Mouse (Mus musculus) stomach, embryonic 15.5 days (tissue): Measurements from ENCODE around the gene Lrch1. TPM values are rescaled to one million over a fixed set of nuclear protein-coding genes. Genes with fewer than 3 reads are reported as not detected.

Experiments used
- ATAC-seq: fragments of 200-750 bp; cut with Nextera tagmentation; 2 replicates; pipeline ENCODE4 v1.8.0; 2017; ENCODE audit warnings: low read depth, moderate number of reproducible peaks, moderate TSS enrichment; ENCODE audit not compliant: insufficient read depth, low FRiP score
- H3K27ac ChIP-seq: fragments of 300-500 bp; sonication (generic); 2 replicates; pipeline ENCODE4 v1.5.1; 2015; ENCODE audit warnings: mild to moderate bottlenecking, inconsistent platforms
- H3K27me3 ChIP-seq: fragments of 300-500 bp; sonication (generic); replicated peaks from 2 replicates; pipeline ENCODE4 v1.6.1; 2015; ENCODE audit warnings: inconsistent platforms
- H3K36me3 ChIP-seq: fragments of 300-500 bp; sonication (generic); 2 replicates; pipeline ENCODE4 v1.6.1; 2015; ENCODE audit warnings: inconsistent platforms
- H3K4me1 ChIP-seq: fragments of 300-500 bp; sonication (generic); 2 replicates; pipeline ENCODE4 v1.6.1; 2015; ENCODE audit warnings: inconsistent platforms
- H3K4me2 ChIP-seq: fragments of 300-500 bp; sonication (generic); 2 replicates; pipeline ENCODE4 v1.6.1; 2015; ENCODE audit warnings: mild to moderate bottlenecking, inconsistent platforms
- H3K4me3 ChIP-seq: fragments of 300-500 bp; sonication (generic); replicated peaks from 2 replicates; pipeline ENCODE4 v1.5.1; 2015; ENCODE audit warnings: inconsistent platforms
- H3K9ac ChIP-seq: fragments of 300-500 bp; sonication (generic); 2 replicates; pipeline ENCODE4 v1.6.1; 2015; ENCODE audit warnings: inconsistent platforms
- H3K9me3 ChIP-seq: fragments of 300-500 bp; sonication (generic); 2 replicates; pipeline ENCODE4 v1.6.1; 2016; ENCODE audit warnings: inconsistent platforms
- WGBS: fragments of 180-500 bp; shearing (Covaris S2); methylation state at CpG from one replicate; pipeline ENCODE4 v1.1.7; 2015; 5-methylcytosine and 5-hydroxymethylcytosine counted together
- polyA plus RNA-seq: library from polyadenylated mRNA; unstranded; fragments of >200 nt; fragmentation: Nextera tagmentation; extraction: Ambion mirVana; gene quantifications from 2 replicates; pipeline ENCODE4 v1.2.1, GENCODE M21; 2015

The Lrch1 gene
- polyA plus RNA-seq, 1 experiment from 2014 or later, result 12.4 TPM

DNA sequence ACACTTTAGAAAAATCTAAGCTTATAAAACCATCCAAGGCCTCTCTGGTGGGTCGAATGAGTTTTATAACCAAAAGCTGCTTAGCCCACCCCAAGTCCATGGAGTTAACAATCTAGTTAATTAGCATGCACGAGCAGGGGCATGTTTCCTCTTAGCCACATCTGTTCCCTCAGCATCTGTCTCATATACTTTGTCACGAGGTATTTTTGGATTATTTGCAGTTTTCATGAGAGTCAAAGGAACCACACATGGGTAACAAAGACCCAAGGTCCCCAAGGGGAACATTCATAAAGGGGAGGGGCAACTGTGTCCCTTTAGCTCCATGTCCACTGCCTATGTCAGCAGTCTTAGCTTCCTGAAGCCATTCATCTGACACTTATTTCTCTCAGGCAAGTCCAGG is 106.9 kb downstream of the Lrch1 start:
- ATAC-seq, result no peak
- H3K27me3 ChIP-seq, result no peaks in the 10 kb centered on the region
- no peak overlapping the region for H3K4me3 ChIP-seq
- H3K4me2 ChIP-seq, result no peak overlapping the region
- no peaks in the 10 kb centered on the region for H3K36me3 ChIP-seq
- no peak overlapping the region for H3K27ac ChIP-seq
- 56% methylated on average over 3 of the region's 3 CpGs for WGBS
- peaks cover 10% of the 10 kb centered on the region for H3K4me1 ChIP-seq
- no peak overlapping the region for H3K9ac ChIP-seq
- no peaks in the 10 kb centered on the region for H3K9me3 ChIP-seq

DNA sequence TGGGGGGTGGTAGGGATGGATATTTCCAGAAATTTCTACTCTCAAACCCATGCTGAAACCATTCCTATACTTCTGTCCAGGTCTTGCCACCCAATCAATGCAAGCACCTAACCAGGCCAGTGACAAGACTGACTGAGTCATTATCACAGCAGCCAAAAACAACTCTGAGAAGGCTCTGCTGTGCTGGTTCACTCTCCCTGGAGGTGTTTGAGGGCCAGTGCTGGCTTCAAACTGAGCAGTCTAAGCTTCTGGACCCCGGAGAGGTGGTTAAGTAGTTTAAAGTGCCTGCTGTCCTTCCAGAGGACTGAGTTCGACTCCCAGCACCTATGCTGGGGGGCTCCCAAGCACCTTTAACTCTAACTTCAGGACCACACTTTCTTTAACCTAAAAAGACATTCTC is 107.3 kb downstream of the Lrch1 start:
- no peaks in the 10 kb centered on the region for H3K36me3 ChIP-seq
- peaks cover 7% of the 10 kb centered on the region; the same call in 1 of the 2 replicates for H3K4me1 ChIP-seq
- no peak overlapping the region; the same call in 1 of the 2 replicates for H3K27ac ChIP-seq
- H3K9me3 ChIP-seq, result no peaks in the 10 kb centered on the region
- no peak for ATAC-seq
- H3K4me2 ChIP-seq, result no peak overlapping the region
- no peak overlapping the region for H3K4me3 ChIP-seq
- H3K27me3 ChIP-seq, result no peaks in the 10 kb centered on the region
- H3K9ac ChIP-seq, result no peak overlapping the region
- 73% methylated on average over 2 of the region's 2 CpGs for WGBS

DNA sequence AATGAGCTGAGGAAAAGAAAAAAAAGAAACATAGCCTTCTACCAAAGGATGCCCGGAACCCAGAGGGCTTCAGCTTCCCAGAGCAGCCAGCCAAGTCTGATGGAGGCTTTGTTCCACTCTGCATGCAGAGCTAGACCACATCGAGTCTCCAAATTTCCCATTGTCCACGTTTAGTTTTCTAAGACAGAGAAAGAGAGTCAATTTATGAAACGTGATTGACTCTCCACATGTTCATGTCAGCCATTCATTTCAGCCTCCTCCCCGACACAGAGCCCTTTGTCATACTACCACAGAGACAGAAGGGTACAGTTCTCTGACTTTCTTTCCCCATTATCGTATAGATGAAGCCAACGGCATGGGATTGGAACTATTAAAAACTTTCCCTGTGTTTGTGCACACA is 108.9 kb downstream of the Lrch1 start:
- H3K4me1 ChIP-seq, result peaks cover 7% of the 10 kb centered on the region; the same call in 1 of the 2 replicates
- no peak for ATAC-seq
- H3K9ac ChIP-seq, result no peak overlapping the region
- H3K27ac ChIP-seq, result no peak overlapping the region
- 85% methylated on average over 7 of the region's 7 CpGs for WGBS
- no peak overlapping the region for H3K4me2 ChIP-seq
- no peaks in the 10 kb centered on the region for H3K36me3 ChIP-seq
- no peaks in the 10 kb centered on the region for H3K27me3 ChIP-seq
- no peak overlapping the region for H3K4me3 ChIP-seq
- no peaks in the 10 kb centered on the region for H3K9me3 ChIP-seq

DNA sequence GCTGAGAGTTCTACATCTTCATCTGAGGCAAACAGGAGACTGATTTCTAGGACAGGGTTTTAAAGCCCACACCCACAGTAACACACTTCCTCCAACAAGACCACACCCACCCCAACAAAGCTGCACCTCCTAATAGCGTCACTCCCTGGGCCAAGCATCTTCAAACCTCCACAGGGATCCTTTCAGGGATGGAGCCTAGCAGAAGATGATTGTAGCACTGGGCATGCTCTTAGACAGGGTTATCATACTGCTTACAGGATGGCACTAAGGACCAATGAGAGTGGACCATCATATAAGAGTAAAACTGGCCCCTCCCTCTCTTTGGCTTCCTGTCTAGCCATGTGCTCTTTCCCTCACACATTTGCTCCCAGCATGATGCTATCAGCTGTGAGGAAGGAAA is 112.7 kb downstream of the Lrch1 start:
- Histone ChIP-seq H3K4me2 (no peak overlapping the region), H3K36me3 (no peaks in the 10 kb centered on the region), H3K27me3 (no peaks in the 10 kb centered on the region), H3K9me3 (no peaks in the 10 kb centered on the region), H3K4me1 (no peaks in the 10 kb centered on the region; the same call in 1 of the 2 replicates), H3K4me3 (no peak overlapping the region), H3K27ac (no peak overlapping the region), H3K9ac (no peak overlapping the region)
- no peak for ATAC-seq
- 64% methylated on average over 1 of the region's 1 CpGs for whole genome bisulfite sequencing

DNA sequence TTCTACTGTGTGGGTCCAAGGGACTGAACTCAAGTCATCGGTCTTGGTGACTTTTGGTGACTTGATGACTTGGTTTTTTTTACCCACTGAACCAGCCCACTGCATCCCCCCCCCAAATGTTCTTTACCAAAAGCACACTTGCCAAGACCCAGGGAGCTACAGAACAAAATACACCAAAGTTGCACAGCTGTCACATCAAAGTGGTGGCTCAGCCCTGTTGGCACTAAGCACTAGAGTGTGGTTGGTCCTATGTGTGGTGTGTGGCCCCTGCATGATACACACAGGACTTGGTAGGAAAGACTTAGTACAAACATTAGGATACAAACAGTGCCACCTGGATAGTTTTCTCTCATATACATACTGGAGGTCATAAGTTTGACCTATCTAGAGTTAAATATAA is 113.5 kb downstream of the Lrch1 start:
- no peaks in the 10 kb centered on the region for H3K27me3 ChIP-seq
- H3K9me3 ChIP-seq, result no peaks in the 10 kb centered on the region
- no peaks in the 10 kb centered on the region; the same call in 1 of the 2 replicates for H3K4me1 ChIP-seq
- no peaks in the 10 kb centered on the region for H3K36me3 ChIP-seq
- no peak for ATAC-seq
- H3K4me2 ChIP-seq, result no peak overlapping the region
- no peak overlapping the region for H3K9ac ChIP-seq
- H3K4me3 ChIP-seq, result no peak overlapping the region
- no peak overlapping the region for H3K27ac ChIP-seq
- WGBS, result 84% methylated on average over 1 of the region's 1 CpGs

DNA sequence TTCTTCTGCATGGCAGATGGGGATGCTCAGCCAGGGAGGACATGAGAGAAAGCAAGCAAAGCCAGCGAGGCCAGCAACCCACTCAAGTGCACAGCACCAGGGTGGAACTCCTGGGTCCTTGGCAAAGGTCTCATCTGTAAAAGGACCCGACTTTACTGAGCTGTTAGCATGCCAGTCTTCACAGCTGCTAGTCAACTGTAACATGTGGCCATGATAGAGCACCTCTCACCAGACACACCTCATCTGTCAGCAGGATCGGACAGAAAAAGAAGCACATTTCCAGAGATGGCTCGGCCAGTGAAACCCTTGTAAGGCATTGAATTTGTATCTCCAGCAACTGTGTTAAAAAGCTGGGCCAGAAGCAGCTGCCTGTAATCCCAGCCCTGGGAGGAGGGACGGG is 116.0 kb downstream of the Lrch1 start:
- Histone ChIP-seq H3K9ac (no peak overlapping the region), H3K27me3 (no peaks in the 10 kb centered on the region), H3K4me3 (no peak overlapping the region), H3K4me1 (no peaks in the 10 kb centered on the region; the same call in 1 of the 2 replicates), H3K36me3 (no peaks in the 10 kb centered on the region), H3K4me2 (no peak overlapping the region), H3K9me3 (no peaks in the 10 kb centered on the region), H3K27ac (no peak overlapping the region)
- 65% methylated on average over 5 of the region's 5 CpGs for WGBS
- no peak for ATAC-seq

DNA sequence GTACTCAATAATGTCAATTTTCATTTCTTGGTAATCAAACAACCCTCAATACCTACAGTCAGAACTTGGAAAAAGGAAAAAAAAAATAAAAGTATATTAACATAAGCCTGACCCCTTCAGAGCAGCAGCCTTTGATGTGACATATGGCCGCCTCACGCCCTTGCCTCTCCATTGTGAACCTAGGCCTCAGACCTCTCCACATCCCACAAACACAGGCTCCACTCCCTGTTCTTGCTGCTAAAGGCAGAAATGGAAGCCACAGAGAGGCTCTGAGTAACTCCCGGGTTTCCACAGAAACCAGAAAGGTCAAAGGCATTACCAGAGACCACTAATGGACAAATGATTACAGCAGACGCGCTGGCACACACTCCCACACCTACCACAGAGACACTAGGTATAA is 116.6 kb downstream of the Lrch1 start:
- ATAC-seq, result no peak
- Histone ChIP-seq H3K9ac (no peak overlapping the region), H3K4me1 (no peaks in the 10 kb centered on the region; the same call in 1 of the 2 replicates), H3K27me3 (no peaks in the 10 kb centered on the region), H3K4me2 (no peak overlapping the region), H3K4me3 (no peak overlapping the region), H3K36me3 (no peaks in the 10 kb centered on the region), H3K27ac (no peak overlapping the region), H3K9me3 (no peaks in the 10 kb centered on the region)
- WGBS, result 57% methylated on average over 5 of the region's 5 CpGs

DNA sequence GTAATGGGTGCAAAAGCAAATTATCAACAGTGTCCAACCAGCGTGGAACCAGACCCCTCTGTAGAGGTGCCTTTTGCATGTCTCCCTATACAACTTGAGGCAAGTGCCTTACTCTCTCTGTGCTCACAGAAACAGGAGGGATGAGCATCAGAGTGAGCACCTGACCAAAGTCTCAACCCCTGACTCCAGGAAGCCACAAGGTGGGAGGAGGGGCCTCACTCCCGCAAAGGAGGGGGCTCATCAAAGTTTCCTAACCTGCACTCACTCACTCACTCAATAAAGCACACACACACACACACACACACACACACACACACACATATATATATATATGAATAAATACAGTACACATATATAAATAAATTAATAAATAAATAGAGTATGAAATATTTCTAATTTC is 117.1 kb downstream of the Lrch1 start:
- Histone ChIP-seq H3K27me3 (no peaks in the 10 kb centered on the region), H3K4me2 (no peak overlapping the region), H3K9ac (no peak overlapping the region), H3K36me3 (no peaks in the 10 kb centered on the region), H3K27ac (no peak overlapping the region), H3K4me1 (no peaks in the 10 kb centered on the region), H3K4me3 (no peak overlapping the region), H3K9me3 (no peaks in the 10 kb centered on the region)
- ATAC-seq, result no peak
- 84% methylated on average over 2 of the region's 2 CpGs for WGBS

DNA sequence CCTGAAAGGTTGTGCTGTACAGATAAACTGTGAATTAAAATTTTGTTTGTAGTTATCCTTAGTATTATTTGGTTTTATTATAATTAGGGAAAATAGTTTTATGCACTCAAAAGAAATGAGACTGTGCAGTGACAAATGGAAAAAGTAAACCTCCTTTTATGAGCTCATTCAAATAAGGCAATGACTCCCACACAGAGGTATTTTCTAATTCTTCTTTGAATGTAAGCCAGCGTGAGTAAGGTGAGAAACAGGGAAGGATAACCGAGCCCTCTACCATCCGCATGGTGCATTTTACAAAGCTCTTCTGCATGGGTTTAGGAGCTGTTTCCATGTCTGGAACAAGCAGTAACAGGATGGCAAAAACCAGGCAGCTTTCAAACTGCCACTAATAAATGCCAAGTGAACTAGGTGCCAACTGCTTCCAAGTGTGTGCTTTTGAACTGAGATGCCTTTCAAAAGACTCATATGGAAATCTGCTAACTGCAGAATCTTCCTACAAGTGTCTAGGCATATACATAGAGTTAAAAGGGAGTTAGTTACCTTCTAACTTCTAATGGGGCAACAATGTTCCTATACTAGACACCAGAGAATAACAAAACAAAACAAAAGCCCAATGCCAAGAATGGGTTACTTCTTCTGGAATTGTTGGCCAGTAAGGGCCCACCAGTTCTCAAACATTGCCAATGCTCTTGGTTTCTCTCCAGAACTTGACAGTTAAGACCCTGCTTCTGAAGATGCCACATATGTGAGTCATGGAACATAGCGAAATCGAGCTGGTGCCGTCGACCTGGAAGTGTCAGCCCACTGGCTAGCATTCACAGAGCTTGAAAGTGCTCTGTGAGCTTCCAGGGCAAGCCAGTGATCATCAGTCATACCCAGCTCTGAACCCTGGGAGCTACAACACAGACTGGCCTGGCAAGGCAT is 124.7 kb downstream of the Lrch1 start:
- Histone ChIP-seq H3K4me3 (no peak overlapping the region), H3K4me1 (no peaks in the 10 kb centered on the region), H3K4me2 (no peak overlapping the region), H3K36me3 (0 out of 2 replicates have a peak, but pooled peaks cover 6% of the 10 kb centered on the region), H3K9ac (no peak overlapping the region), H3K27me3 (no peaks in the 10 kb centered on the region), H3K9me3 (no peaks in the 10 kb centered on the region), H3K27ac (no peak overlapping the region)
- no peak for ATAC-seq
- 78% methylated on average over 7 of the region's 7 CpGs for WGBS

DNA sequence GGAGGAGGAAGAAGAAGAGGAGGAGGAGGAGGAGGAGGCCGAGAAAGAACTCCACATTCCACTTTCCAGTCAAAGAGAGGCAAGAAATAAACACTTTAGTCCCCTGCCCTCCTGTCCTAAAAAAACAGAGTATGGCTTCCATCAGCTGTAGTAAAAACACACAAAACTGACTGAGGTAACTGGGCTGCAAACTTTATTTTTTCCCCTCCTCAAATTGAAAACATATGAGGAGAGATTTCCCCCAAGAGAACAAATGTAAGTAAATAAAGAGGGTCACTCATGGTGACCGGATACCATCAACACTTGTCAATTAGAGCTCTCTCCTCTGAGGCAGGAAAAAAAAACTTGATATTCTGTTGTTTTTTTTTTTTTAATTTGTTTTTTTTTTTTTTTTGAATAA is 125.6 kb downstream of the Lrch1 start:
- ATAC-seq, result no peak
- 52% methylated on average over 2 of the region's 2 CpGs for WGBS
- Histone ChIP-seq H3K9me3 (no peaks in the 10 kb centered on the region), H3K36me3 (0 out of 2 replicates have a peak, but pooled peaks cover 6% of the 10 kb centered on the region), H3K4me1 (no peaks in the 10 kb centered on the region), H3K4me2 (no peak overlapping the region), H3K4me3 (no peak overlapping the region), H3K27me3 (no peaks in the 10 kb centered on the region), H3K9ac (no peak overlapping the region), H3K27ac (no peak overlapping the region)

DNA sequence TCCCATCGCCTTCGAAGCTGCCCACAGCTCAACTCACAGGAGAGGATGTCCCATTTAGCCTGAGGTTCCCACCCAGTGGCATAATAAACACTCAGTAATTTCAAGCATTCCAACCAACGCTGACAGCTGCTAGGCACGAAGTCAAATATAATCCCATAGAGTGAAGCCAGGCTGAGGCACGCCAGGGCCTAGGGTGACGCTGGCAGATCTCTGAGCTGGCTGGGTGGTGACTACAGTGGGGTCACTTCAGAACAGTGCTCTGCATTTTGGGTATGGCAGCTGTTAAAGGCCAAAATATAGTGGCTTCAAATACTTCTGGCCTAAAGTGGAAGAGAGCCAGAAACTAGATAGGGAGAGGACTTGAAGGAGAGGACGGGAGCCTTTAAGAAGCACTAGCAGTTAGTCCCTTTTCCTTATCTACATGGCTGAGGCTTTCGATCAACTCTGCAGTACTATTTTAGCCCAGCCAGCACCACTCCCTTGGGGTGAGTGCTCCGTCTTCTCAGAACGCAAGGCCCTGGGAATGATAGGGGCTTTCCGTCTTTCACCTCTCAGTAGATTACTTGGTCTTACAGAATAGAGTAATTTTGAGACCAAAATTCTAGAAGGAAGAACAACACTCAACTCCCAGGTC is 127.4 kb downstream of the Lrch1 start:
- Histone ChIP-seq H3K4me1 (no peaks in the 10 kb centered on the region), H3K4me2 (no peak overlapping the region), H3K27me3 (no peaks in the 10 kb centered on the region), H3K9ac (no peak overlapping the region), H3K9me3 (no peaks in the 10 kb centered on the region), H3K36me3 (0 out of 2 replicates have a peak, but pooled peaks cover 6% of the 10 kb centered on the region), H3K4me3 (no peak overlapping the region), H3K27ac (no peak overlapping the region)
- ATAC-seq, result no peak
- WGBS, result 69% methylated on average over 11 of the region's 11 CpGs

DNA sequence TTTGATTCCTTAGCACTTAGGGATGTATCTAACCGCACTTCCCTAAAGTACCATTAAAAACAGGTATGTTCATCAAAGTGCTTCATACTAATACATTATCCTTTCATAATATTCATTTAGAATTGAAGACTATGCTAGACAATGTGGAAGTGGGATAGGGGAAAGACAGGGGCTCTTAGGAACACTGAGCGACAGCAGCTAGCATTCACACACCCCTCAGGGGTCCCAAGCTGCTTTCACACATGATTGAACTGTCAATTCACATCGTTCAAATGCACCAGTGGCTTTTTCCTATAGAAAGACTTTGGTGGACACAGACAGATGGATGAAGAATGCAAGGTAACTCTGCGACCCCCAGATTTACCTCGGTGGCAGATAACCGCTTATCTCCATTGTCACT is 131.0 kb downstream of the Lrch1 start:
- H3K4me3 ChIP-seq, result no peak overlapping the region
- 79% methylated on average over 6 of the region's 6 CpGs for WGBS
- H3K4me1 ChIP-seq, result no peaks in the 10 kb centered on the region
- no peaks in the 10 kb centered on the region for H3K9me3 ChIP-seq
- no peaks in the 10 kb centered on the region for H3K36me3 ChIP-seq
- no peak overlapping the region for H3K27ac ChIP-seq
- no peak for ATAC-seq
- no peak overlapping the region for H3K9ac ChIP-seq
- no peaks in the 10 kb centered on the region for H3K27me3 ChIP-seq
- H3K4me2 ChIP-seq, result no peak overlapping the region
